Mouse (Mus musculus) kidney, postnatal 10 days (tissue): ENCODE results near the gene Nek7.

Experiments
- DNase-seq: peaks from one replicate; pipeline ENCODE4 v3.0.0; 2021; ENCODE audit warnings: mixed read lengths

The Nek7 gene

DNA sequence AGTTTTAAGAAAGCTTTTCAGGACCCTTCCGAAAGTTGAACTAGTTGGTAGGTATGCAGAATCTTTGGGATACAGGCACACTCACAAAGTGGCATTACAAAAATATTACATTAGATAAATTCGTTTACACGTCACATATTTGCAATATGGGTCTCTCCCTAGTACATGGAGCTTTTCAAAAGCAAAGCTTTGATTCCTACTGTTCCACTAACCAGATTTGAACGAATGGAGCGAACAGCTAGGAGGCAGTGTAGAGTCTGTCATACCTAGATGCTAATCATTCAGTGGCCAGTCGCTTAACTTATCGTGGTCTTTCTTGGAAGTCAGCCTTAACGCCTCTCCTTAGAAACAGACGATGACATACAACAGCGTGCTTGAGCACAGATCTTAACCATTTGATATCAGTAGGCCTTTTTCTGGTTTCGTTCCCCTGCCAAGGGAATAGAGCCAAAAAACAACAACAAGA lies at the start of gene Nek7:
Nek7 (minus strand) TSS at position 146 of the 466 bp plus-strand sequence.
- DNase-seq: peak; percentile 73

DNA sequence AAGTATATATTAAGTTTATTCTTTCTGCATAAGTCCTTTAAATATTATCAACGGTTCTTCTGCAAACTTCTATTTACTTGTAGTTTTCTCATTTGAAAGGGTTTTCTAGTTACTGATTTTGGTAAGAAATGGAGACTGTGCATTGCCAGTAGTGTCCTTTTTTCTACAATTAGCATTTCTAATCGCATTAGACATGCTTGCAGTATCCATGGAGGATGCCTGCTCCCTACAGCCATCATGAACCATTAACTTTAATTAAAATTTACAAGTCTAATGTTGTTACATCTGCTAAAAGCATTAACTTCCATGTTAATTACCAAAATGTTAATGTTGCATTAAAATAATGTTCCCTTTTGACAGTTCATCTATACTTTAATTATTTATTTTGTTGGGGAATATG lies 42.4 kb upstream of the Nek7 start:
- no peak for DNase-seq

DNA sequence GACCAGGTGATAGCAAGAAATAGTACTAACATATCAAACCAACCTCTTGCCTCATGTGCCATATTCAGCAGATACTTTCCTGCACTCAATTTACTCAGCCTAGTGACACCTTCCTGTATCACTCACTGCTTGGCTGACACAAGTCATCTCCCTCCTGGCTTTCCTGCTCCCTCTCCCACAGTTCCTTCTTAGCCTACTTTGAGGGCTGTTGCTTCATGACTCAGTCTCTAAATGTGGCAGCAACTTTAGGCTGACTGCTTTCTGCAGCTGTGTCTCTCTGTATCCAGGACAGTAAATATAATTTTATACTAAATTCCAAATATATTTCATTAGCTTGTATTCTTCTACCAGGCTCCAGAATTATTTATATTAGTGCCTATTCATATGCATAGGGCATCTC lies 34.3 kb upstream of the Nek7 start:
- no peak for DNase-seq

DNA sequence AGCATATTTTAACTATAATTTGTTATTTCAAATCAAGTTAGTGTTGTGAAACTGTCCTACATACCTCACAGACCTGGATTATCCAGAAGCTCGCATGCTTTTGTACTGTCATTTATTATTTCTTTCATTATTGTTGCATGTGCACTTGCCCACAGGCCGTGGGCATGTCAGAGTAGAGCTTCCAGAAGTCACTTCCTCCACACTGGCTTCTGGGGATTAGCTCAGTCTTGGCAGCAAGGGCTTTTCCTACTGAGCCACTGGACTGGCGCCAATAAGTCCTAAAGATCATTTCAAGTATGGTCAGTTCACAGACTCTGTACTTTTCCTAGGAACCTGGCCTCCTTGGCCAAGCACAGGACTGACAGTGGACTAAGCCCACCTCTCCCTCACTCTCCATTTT lies 25.1 kb upstream of the Nek7 start:
- DNase-seq: peak; percentile 69

- no peak for DNase-seq
Observed at GRCm38 (mm10) chr1:138643306-138643830, 23.4 kb upstream of the Nek7 start.

- no peak for DNase-seq
Observed at GRCm38 (mm10) chr1:138640934-138641461, 21.1 kb upstream of the Nek7 start.

DNA sequence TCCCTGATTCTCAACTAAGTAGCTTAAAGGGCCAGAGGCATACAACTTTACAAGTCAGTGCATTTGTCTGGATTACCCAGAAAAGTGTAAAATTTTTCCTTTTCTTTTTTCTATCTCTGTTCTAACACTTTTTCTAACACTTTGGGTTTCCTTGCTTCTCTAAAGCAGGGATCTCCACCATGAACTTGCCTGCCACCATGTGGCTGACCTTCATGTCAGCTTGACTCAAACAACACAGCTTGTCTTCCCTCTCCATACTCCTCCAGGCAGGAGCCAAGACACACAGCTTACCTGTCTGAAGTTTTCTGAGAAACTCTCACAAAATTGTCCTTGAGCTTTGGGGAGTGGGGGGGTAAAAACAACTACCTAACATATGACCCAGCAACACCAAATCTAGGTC lies 17.9 kb upstream of the Nek7 start:
- DNase-seq: peak; percentile 64

GRCm38 (mm10) chr1:138634561-138634960 lies 14.6 kb upstream of the Nek7 start:
- no peak for DNase-seq

GRCm38 (mm10) chr1:138628919-138629318 lies 9.0 kb upstream of the Nek7 start:
- no peak for DNase-seq

GRCm38 (mm10) chr1:138628486-138628885 lies 8.5 kb upstream of the Nek7 start:
- DNase-seq: no peak

- no peak for DNase-seq
Observed at GRCm38 (mm10) chr1:138627804-138628203, 7.9 kb upstream of the Nek7 start.

DNA sequence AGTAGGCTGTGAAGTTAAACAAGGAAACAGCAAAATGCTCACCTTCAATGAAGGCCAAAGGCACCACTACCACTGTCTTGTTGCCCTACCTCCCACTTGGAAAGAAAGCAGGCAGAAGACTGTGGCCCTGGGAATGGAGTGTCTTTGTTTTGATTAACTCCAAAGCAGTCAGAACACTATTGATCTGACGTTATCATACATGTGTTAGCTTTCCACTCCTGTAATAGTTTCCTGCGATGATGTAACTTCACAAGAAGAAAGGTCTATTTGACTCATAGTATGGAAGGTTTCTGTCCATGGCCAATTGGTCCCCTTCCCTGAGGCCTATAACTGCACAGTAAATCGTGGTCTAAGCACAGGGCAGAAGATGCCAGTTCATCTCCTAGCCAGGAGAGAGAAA lies 6.3 kb upstream of the Nek7 start:
- DNase-seq: no peak

GRCm38 (mm10) chr1:138623870-138624269 lies 3.9 kb upstream of the Nek7 start:
- DNase-seq: no peak

GRCm38 (mm10) chr1:138622831-138623230 lies 2.9 kb upstream of the Nek7 start:
- DNase-seq: no peak

DNA sequence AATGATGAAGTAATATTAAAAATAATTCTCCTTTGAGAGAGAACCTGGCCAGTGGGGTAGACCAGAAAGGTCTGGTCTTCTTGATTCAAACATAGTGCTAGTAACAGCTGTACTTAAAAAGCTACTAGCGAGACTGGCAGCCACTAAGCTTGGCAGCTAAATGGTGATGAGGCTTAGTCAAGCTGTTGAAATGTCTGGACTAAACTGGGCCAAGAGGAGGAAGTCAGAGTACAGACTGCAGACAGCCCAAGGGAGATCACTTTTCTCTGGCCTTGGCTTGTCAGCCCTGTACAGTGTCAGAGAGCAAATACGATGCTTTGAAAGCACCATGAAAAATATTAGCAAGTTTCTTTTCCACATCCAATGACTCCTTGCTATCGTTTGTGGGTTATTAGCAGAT lies 2.5 kb upstream of the Nek7 start:
- no peak for DNase-seq

DNA sequence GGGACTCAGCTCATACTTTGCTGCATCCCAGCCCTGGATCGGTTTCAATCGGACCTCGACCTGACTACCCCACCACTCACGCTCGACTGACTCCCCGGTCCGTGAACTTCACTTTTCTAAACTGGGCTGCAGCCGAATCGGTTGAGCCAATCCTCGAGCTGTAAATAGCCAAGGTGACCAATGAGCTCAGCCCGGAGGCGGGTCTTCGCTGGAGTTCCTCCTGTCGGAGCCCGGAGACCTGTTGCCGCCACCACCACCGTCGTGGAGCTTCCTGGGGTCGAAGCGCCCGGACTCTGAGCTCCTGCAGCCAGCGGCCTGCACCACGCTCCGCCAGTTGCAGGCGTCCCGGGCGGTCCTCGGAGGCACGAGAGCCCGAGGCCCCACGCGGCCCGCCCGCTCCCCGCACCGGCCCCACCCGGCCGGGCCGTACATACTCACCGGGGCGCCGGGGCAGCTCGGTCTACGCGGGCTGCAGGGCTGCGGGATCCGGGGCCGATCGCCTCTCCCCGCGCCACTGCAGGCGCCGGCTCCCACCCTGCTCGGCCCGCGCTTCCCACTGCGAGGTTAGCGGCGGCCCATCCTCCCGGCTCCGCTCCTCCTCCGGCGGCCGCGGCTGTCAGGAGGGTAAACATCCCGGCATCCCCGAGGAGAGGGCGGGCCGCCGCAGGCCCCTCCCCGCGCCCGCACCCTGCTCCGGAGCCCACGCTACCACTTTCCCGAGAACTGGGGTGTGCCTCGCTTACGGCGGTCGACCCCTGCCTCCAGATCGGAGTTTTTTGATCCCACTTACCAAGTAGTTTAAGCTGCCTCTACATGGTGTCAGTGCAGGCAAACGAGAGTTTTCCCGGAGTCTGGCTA lies 598 bp downstream of the Nek7 start:
- peak; percentile 99 for DNase-seq

GRCm38 (mm10) chr1:138618012-138618354 lies 2.0 kb downstream of the Nek7 start:
- peak; percentile 94 for DNase-seq

DNA sequence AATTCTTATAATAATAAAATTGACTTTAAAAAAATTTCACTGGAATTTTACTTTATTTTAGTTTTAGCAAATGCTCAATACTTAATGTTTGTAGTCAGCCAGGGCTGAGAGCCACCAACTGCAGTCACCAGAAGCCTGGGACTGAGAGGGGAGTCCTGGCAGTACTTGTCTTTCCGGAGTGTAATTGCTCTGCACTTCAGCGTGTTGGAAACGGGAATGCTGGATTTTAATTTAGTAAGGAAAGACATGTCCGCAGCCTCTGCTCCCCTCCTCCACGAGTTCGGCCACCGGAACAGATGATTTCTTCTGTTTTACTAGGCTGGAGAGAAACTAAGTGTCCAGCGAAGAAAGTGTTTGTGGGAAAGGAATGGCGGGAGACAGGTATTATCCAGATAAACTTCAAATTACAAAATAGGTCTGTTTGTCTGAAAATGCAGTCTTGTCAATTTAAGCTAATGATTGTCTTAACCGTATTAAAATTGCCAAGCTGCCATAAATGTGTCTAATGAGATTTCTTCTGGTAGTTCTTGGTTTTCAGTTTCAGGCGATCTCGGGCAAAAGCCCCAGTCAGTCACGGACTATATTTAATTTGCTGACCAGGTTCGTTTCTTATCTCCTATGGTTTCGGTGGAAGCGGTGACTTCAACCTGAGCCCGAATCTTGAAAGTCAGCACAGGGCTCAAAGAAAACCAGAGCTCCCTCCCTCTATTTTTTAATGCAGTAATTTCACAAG lies 2.5 kb downstream of the Nek7 start:
- DNase-seq: peak; percentile 38

DNA sequence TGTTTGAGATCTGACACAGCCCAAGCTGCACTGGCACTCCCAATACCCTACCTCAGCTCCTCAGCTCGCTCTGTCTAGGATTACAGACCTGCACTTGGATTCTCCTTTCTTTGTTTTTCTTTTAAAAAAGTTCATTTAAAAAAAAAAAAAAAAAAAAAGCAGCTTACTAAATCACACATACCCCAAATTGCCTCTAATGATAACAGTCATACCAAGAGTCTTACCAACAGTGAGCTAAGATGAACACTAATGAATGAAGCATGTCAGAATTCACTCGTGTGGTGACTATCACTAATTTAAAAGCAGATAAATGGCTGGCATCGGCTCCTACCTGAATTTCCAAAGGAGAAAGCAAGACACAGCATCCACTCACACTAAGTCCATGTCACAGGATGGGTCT lies 4.6 kb downstream of the Nek7 start:
- no peak for DNase-seq

DNA sequence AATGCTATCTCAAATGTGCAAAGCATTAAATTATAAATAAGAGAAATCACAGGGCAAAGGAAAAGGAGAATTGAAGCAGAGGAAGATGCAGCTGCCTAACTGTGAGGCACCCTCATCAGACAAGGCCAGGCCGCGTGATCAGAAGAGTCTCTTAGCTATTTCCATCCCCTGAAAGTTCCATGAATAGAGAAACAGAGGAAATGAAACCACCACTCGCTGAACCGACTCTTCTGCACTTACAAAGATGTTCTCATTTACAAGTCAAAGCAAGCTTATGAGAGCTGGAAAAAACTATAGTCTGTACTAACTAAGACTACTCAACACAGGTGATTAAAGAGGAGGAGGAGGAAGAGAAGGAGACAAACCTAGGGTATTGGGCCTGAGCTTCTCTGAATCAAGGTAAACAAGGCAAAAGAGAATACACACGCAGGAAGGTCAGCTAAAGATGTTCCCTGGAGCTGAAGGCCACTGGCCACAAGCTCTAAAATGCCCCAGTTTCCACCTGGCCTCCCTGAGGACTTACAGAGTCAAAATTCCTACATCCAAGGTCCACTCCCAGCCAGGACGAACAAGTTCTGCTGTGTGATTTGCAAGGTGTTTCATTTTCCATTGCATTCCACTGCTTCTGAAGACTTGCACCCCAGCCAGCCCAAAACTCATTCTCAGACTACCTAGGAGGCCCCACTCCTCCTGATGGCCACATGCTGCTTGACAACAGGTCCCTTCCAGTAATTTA lies 5.2 kb downstream of the Nek7 start:
- DNase-seq: no peak

GRCm38 (mm10) chr1:138612177-138612576 lies 7.8 kb downstream of the Nek7 start:
- no peak for DNase-seq

- no peak for DNase-seq
Observed at GRCm38 (mm10) chr1:138609176-138609575, 10.8 kb downstream of the Nek7 start.

- DNase-seq: no peak
Observed at GRCm38 (mm10) chr1:138608336-138608735, 11.6 kb downstream of the Nek7 start.
